Mouse (Mus musculus) neutrophil, adult 5-6 weeks (primary cell): ENCODE data around the gene Lhb. TPM values are rescaled to one million over a fixed set of nuclear protein-coding genes. Genes with fewer than 3 reads are reported as not detected.

Source experiments
- ATAC-seq: fragments of 151-379, 151-347 bp; 2 replicates; pipeline ENCODE4 v1.8.0; 2017; ENCODE audit warnings: mild to moderate bottlenecking, moderate TSS enrichment; ENCODE audit not compliant: insufficient number of reproducible peaks, poor library complexity, low FRiP score, severe bottlenecking; ENCODE audit errors: extremely low read depth
- total RNA-seq: library from RNA; stranded (forward); fragments of 200-1000 nt; gene quantifications from 2 replicates; pipeline ENCODE4 v1.2.3, GENCODE M21; 2017

Lhb gene
- total RNA-seq, 1 experiment from 2014 or later, result not detected

- no peak for ATAC-seq
Measured at GRCm38 (mm10) chr7:45412421-45412820, 8.2 kb upstream of the Lhb start.

- ATAC-seq, result no peak
Measured at GRCm38 (mm10) chr7:45413113-45413863, 7.3 kb upstream of the Lhb start, which contains the start of gene Ntf5. Ntf5 (plus strand) TSS chr7:45413695.

DNA sequence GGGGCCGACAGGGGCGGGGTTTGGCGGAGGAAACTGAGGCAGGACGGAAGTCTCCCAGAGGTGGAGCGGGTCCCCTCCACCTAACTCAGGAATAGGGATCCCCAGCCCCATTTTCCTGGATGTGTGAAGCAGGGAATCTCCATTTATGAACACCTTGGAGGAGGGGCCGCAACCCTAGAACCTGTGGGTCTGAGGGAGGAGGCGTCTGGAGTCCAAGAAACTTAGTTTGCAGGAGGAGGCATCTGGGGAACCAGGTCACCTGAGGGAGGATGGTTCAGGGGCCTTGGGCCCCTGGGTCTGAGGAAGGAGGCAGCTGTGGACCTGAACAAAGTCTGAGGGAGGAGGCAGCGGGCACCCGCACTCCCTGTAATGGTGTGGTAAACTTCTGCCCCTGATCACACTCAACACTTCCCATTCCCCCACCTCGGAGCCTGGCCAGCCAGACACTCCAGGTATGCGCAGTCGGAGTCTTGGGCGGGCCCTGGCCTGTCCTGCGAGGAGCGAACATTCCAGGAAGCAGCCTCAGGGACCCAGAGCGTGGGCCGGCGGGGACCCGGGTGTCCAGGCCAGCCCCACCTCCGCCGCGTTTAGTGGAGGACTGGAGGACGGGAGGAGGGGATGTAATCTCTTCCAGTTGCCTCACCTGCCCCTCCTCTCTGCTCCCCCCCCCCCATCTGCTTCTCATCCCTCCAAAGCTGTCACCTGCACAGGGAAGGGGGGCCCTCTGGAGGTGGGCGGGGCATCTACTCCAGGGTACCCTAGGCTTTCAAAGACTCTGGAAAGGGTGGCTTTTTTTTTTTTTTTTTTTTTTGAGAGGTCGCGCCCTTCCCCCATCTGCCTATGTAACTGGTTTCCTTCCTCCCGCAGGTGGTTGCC lies 6.5 kb upstream of the Lhb start:
- ATAC-seq, result no peak

DNA sequence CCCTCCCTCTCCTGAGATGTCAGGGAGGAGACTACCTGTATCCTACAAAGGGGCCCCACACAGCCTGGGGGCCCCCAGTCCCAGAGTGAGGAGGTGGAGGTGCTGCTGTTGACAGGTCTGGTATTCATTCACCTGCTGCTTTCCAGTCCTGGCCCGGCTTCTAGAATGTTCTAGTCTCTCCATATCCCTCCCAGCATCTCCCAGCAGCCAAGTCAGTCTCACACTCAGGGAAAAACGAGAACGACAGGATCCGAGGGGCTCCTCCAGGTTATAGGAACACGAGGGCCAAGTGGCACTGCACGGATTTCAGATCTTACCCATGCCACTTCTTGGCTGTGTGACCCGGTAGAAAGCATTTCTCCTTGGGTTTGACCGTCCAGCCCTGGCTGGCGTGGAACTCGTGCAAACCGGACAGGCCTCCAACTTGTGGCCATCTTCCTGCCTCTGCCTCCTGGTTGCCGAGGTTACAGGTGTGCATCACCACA lies 5.8 kb upstream of the Lhb start:
- ATAC-seq, result no peak

GRCm38 (mm10) chr7:45415636-45416035 lies 5.0 kb upstream of the Lhb start:
- no peak for ATAC-seq

GRCm38 (mm10) chr7:45417962-45418492 lies 2.6 kb upstream of the Lhb start:
- no peak for ATAC-seq

- ATAC-seq, result no peak
Measured at GRCm38 (mm10) chr7:45419859-45420614, 583 bp upstream of the Lhb start.

- ATAC-seq, result no peak
Measured at GRCm38 (mm10) chr7:45421194-45421593, 574 bp downstream of the Lhb start.

- no peak for ATAC-seq
Measured at GRCm38 (mm10) chr7:45426556-45426955, 5.9 kb downstream of the Lhb start.

GRCm38 (mm10) chr7:45433835-45434202 lies 13.2 kb downstream of the Lhb start:
- ATAC-seq, result no peak

DNA sequence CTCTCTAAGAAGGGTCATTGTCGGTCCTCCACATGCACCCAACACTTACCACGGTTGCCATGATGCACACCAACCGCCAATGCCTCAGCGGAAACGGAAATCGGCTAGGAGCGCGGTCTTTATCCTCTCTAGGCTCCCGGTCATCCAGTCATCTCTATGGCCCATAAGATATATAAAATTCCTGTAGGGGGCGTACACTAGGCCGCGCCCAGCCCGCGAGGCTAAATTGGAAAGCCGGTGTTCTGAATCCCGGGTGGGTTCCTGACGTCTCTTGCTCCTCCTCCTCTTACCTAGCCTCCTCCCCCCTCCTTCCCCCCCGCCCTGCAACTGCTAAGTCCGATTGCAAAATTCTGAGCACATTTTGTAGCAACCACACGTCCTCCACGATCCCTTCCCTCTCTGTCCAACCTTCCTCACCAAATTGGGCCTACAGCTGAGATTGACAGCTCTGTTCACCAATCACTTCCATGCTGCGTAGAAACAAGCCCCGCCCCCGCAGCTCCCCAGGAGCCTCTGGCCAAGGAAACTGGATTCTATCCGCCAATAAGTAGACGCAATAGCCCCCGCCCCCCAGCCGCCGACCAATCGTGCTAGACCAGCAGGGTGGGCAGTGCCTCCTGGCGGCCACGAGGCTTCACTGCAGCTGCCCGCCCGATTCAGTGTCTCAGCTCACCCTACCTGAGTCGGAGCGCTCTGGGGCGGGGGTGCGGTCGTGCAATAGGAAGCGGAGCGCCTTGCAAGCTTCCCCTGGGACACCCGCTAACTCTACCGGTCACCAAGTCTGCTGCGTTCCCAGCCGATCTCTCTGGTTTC lies 13.8 kb downstream of the Lhb start, which contains the start of gene Gys1:
Gene Gys1, plus strand, starts transcription at position 642 of the 813 bp plus-strand sequence.
- peak; percentile 86 for ATAC-seq

DNA sequence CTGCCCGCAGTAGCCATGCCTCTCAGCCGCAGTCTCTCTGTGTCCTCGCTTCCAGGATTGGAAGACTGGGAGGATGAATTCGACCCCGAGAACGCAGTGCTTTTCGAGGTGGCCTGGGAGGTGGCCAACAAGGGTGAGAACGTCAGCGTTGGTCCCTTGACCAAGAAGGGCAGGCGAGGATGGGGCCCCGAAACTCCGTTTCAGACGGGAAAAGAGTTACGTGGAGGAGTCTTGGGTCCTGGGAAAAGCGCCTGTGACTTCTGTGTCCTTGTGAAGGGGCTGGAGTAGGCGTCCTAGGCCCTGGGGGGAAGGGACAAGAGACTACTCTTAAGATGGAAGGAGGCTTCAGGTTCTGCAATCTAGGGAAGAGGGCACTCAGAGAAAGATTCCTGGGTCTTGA lies 14.4 kb downstream of the Lhb start:
- ATAC-seq, result no peak

DNA sequence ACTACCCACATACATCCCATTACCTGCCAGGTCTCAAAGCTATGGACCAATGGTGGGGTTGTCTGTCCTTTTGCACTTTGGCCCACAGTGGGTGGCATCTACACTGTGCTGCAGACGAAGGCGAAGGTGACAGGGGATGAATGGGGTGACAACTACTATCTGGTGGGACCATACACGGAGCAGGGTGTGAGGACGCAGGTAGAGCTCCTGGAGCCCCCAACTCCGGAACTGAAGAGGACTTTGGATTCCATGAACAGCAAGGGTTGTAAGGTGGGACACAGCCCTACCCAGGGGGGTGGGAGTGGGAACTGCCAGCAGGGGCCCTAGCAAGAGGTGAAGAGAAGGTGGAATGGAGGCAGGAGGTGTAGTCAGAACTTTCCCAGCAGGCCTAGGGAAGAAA lies 15.8 kb downstream of the Lhb start:
- ATAC-seq, result no peak

GRCm38 (mm10) chr7:45437046-45437445 lies 16.4 kb downstream of the Lhb start:
- no peak for ATAC-seq

DNA sequence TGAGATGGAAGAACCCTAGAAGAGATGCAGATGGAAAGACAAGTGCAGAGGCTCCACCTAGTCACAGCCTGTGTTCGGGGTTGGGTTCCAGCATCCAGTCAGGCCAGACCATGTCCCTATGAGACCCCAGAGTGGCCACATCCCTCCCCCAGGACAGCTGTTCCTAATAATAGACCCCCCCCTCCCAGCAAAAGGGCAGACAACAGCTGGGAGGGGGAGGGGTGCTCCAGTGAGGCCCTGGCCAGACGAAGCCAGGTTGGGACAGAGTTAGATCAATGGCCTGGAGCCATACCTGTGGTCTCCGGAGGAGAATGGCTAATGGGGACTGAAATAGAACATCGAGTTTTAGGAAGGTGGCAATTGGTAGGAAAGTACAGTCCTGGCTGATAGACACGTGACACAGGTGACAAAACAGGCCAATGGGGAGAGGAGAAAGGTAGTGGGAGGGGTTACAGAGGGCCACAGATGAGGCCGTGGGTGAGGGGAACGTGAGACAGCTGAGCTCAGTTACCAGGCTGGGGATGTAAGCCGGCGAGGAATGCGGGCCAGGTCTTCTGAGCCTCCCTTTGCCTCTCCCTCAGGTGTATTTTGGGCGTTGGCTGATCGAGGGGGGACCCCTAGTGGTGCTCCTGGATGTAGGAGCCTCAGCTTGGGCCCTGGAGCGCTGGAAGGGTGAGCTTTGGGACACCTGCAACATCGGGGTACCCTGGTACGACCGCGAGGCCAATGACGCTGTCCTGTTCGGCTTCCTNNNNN lies 17.1 kb downstream of the Lhb start, which contains the start of gene Ruvbl2:
Gene Ruvbl2, minus strand, starts transcription at position 576 of the 756 bp plus-strand sequence.
- ATAC-seq, result no peak

GRCm38 (mm10) chr7:45443526-45444420 lies 23.2 kb downstream of the Lhb start:
- ATAC-seq, result no peak
